Mouse (Mus musculus) C2C12 (cell line): ENCODE results near the gene Gm43738. TPM values are rescaled to one million over a fixed set of nuclear protein-coding genes. Genes with fewer than 3 reads are reported as not detected.
"Not testable (repeated sequence)": the region's sequence is repeated elsewhere in the genome, so short reads cannot be mapped to it uniquely, and the experiment has no call there.

Experiments
- H3K27me3 ChIP-seq: one replicate; pipeline ENCODE4 v1.6.1; 2011; ENCODE audit not compliant: control insufficient read depth, insufficient read depth, insufficient read length
- H3K36me3 ChIP-seq: one replicate; pipeline ENCODE4 v1.6.1; 2011; ENCODE audit not compliant: control insufficient read depth, insufficient read depth
- H3K4me3 ChIP-seq: one replicate; pipeline ENCODE4 v1.5.1; 2011; ENCODE audit warnings: mild to moderate bottlenecking, control low read depth; ENCODE audit not compliant: poor library complexity, insufficient read depth, severe bottlenecking
- H3K79me2 ChIP-seq: one replicate; pipeline ENCODE4 v1.6.1; 2011; ENCODE audit not compliant: control insufficient read depth, insufficient read depth
- H3K79me3 ChIP-seq: one replicate; pipeline ENCODE4 v1.6.1; 2011; ENCODE audit warnings: low read depth, control low read depth
- H3ac ChIP-seq: one replicate; pipeline ENCODE3; 2011; ENCODE audit warnings: low read depth; ENCODE audit not compliant: control insufficient read depth, insufficient read length
- CEBPB ChIP-seq: IDR thresholded peaks from one replicate; pipeline ENCODE4 v1.6.1; 2011; ENCODE audit warnings: low read depth, mild to moderate bottlenecking, control low read depth, moderate library complexity
- CTCF ChIP-seq: IDR thresholded peaks from one replicate; pipeline ENCODE4 v1.5.1; 2011; ENCODE audit not compliant: control insufficient read depth, insufficient read depth, insufficient read length
- FOSL1 ChIP-seq: IDR thresholded peaks from one replicate; pipeline ENCODE4 v1.8.0; 2011; ENCODE audit warnings: mild to moderate bottlenecking, low read length; ENCODE audit not compliant: poor library complexity, insufficient read depth, severe bottlenecking
- MAX ChIP-seq: IDR thresholded peaks from one replicate; pipeline ENCODE4 v1.6.1; 2011; ENCODE audit warnings: mild to moderate bottlenecking, control low read depth
- MYOD1 ChIP-seq: IDR thresholded peaks from one replicate; pipeline ENCODE4 v1.6.1; 2011; ENCODE audit warnings: low read depth; ENCODE audit not compliant: control insufficient read depth, insufficient read length
- MYOG ChIP-seq: IDR thresholded peaks from one replicate; pipeline ENCODE4 v1.6.1; 2011; ENCODE audit not compliant: control insufficient read depth, insufficient read length; ENCODE audit errors: extremely low read depth
- USF1 ChIP-seq: IDR thresholded peaks from one replicate; pipeline ENCODE4 v1.6.1; 2011; ENCODE audit warnings: low read depth, mild to moderate bottlenecking, control low read depth, moderate library complexity
- polyA plus RNA-seq: library from polyadenylated mRNA; unstranded; fragments of >200 nt; fragmentation: generic; extraction: Trizol; gene quantifications from one replicate; pipeline ENCODE4 v1.2.1, GENCODE M21; 2012; ENCODE audit warnings: missing spikeins

Gene Gm43738
- polyA plus RNA-seq, 1 experiment = 0.02 TPM

DNA sequence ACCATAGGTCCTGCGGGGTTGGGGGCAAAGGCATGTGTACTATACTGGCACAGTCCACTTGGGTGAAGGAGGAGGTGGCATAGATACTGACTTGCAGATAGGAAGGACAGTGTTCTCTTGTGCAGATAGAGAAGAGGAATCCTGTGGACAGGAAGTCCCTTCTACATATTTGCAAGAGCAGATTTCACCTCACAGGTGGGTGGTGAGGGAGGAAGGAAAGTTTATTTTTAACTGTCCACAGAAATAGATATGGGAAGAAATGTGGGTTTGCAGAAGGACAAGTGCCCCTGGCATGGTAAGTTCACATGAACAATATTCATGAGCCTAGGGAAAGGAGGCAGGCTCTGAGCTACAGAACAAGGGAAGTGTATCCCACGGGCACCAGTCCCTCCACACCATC lies 16.8 kb downstream of the Gm43738 start:
- TF ChIP-seq MYOD1 = no peak
- no peak for TF ChIP-seq MAX
- no peak for TF ChIP-seq USF1
- TF ChIP-seq MYOG = no peak
- no peak for TF ChIP-seq CEBPB
- no peak for TF ChIP-seq FOSL1
- no peak for TF ChIP-seq CTCF
- H3ac ChIP-seq = no peak overlapping the region
- no peak overlapping the region for H3K4me3 ChIP-seq
- H3K27me3 ChIP-seq = no peaks in the 10 kb centered on the region
- H3K79me3 ChIP-seq = no peaks in the 10 kb centered on the region
- H3K79me2 ChIP-seq = no peaks in the 10 kb centered on the region
- H3K36me3 ChIP-seq = peaks cover 16% of the 10 kb centered on the region

DNA sequence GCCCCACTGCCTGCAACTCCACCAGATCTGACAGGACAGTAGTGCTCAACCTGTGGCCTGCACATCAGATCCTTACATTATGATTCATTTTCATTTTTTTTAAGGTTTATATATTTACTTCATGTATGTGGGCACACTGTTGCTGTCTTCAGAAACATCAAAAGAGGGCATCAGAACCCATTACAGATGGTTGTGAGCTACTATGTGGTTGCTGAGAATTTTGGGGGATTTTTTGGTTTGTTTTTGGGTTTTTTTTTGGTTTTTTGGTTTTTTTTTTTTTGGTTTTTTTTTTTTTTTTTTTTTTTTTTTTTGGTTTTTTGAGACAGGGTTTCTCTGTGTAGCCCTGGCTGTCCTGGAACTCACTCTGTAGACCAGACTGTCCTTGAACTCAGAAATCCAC lies 18.6 kb downstream of the Gm43738 start:
- not testable (repeated sequence) for H3K79me2 ChIP-seq, H3K4me3 ChIP-seq, H3K79me3 ChIP-seq, H3K27me3 ChIP-seq, H3ac ChIP-seq
- peaks cover 33% of the 10 kb centered on the region for H3K36me3 ChIP-seq

DNA sequence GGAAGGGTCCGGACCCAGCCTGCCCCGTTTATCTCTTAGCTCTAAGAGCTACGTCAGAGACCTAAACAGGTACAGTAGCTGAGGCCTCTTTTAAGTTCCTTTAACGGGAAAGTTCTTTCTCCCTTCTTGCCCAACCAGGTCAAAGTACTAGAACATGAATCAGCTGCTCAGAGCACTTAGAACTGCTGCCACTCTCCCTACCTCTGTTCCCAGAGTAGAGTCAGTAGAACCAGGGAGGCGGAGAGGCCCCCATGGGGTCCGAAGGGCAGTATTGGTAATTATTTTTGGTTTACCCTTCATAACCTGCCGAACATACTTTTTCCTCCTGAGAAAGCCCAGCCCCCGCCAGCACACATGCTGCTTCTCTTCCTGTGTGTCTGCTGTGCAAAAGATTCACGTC lies 23.5 kb downstream of the Gm43738 start:
- H3K36me3 ChIP-seq = peaks cover 75% of the 10 kb centered on the region
- H3K27me3 ChIP-seq = no peaks in the 10 kb centered on the region
- H3K79me2 ChIP-seq = no peaks in the 10 kb centered on the region
- no peak overlapping the region for H3K4me3 ChIP-seq
- TF ChIP-seq MYOG = no peak
- no peak for TF ChIP-seq MYOD1
- no peak for TF ChIP-seq CEBPB
- no peak overlapping the region for H3ac ChIP-seq
- no peaks in the 10 kb centered on the region for H3K79me3 ChIP-seq

DNA sequence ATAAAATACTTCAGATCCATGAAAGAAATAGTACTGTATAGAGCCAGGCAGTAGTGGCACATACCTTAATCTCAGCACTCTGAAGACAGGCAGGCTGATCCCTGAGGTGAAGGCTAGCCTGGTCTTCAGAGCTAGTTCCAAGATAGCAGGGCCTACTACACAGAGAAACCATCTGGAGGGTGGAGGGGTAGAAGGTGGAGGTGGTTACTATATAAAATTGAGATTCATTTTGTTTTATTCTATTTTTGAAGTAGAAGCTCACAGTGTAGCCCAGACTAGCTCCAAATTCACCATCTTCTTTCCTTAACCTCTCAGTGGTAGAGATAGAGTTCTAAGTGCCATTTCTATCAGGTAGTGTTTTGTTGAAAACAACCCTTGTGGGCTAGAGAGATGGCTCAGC lies 33.6 kb downstream of the Gm43738 start:
- Histone ChIP-seq H3K4me3 (no peak overlapping the region), H3K27me3 (no peaks in the 10 kb centered on the region), H3ac (no peak overlapping the region), H3K79me2 (no peaks in the 10 kb centered on the region), H3K36me3 (peaks cover 87% of the 10 kb centered on the region), H3K79me3 (no peaks in the 10 kb centered on the region)
- TF ChIP-seq CEBPB = no peak
- TF ChIP-seq MYOG = no peak
- TF ChIP-seq MYOD1 = no peak
- TF ChIP-seq USF1 = no peak
- no peak for TF ChIP-seq MAX
- TF ChIP-seq CTCF = no peak
- no peak for TF ChIP-seq FOSL1

DNA sequence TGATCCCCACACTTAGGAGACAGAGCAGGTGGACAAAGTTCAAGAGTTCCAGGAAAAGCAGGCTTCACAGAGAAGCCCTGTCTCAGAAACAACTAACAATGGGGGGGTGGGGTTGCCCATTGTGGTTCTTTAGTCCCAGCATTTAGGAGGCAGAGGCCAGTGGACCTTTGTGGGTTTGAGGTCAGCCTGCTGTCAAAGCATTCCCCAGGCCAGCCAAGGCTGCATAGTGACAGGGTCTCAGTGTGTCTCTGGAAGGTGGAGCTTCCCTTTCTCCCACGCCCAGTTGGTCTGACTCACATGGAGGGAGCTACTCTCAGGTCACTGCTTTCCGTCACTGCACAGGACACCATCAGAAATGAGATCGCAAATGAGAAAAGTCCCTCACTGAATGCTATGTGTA lies 39.2 kb downstream of the Gm43738 start:
- H3K79me3 ChIP-seq = no peaks in the 10 kb centered on the region
- H3ac ChIP-seq = peak overlapping the region; percentile 14
- no peaks in the 10 kb centered on the region for H3K27me3 ChIP-seq
- H3K36me3 ChIP-seq = peaks cover 96% of the 10 kb centered on the region
- no peak overlapping the region for H3K4me3 ChIP-seq
- TF ChIP-seq FOSL1 (no peak), MYOD1 (no peak), MYOG (no peak), MAX (no peak), CTCF (no peak), CEBPB (no peak), USF1 (no peak)
- no peaks in the 10 kb centered on the region for H3K79me2 ChIP-seq

DNA sequence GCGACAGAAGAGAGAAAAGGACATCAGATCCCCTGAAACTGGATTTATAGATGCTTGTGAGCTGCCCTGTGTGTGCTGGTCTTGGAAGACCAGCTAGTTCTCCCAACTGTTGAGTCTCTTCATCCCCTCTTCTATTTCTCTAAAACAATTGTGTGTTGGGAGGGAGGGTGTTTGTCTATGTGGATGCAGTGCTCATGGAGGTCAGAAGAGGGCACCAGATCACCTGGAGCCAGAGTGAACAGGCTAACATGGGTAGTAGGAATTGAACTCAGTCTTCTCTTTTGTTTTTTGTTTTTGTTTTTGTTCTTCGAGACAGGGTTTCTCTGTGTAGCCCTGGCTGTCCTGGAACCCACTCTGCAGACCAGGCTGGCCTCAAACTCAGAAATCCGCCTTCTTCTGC lies 42.1 kb downstream of the Gm43738 start:
- H3K36me3 ChIP-seq = peaks cover 90% of the 10 kb centered on the region
- H3K4me3 ChIP-seq = no peak overlapping the region
- no peaks in the 10 kb centered on the region for H3K79me2 ChIP-seq
- no peaks in the 10 kb centered on the region for H3K79me3 ChIP-seq
- no peak overlapping the region for H3ac ChIP-seq
- no peaks in the 10 kb centered on the region for H3K27me3 ChIP-seq
- TF ChIP-seq USF1 (no peak), CTCF (no peak), MYOG (no peak), CEBPB (no peak), MAX (no peak)
